Mouse (Mus musculus) telencephalon, adult 2 months (tissue): ENCODE results near the gene Defa37.
"Not testable (repeated sequence)": the region's sequence is repeated elsewhere in the genome, so short reads cannot be mapped to it uniquely, and the experiment has no call there.

ENCODE experiments used
- DNase-seq: peaks from one replicate; pipeline ENCODE4 v3.0.0-alpha.2; 2011; ENCODE audit warnings: low read depth, low spot score

Gene Defa37

GRCm38 (mm10) chr8:21565086-21565485, at the start of gene Defa37:
Gene Defa37 (plus strand): TSS chr8:21565386.
- not testable (repeated sequence) for DNase-seq

GRCm38 (mm10) chr8:21528732-21529131, 36.5 kb upstream of the Defa37 start, which contains the start of gene Defa32:
Gene Defa32 (plus strand): TSS chr8:21529032.
- DNase-seq: not testable (repeated sequence)

- not testable (repeated sequence) for DNase-seq
These were observed 17.5 kb downstream of the Defa37 start, which contains the start of gene Defa28 for GRCm38 (mm10) chr8:21582706-21583105. Gene Defa28 (plus strand): TSS chr8:21583006.

- DNase-seq: not testable (repeated sequence)
These were observed 29.2 kb downstream of the Defa37 start, which contains the start of gene Gm7861 for GRCm38 (mm10) chr8:21594408-21594807. Gene Gm7861 (minus strand): TSS chr8:21594508.
